Mouse (Mus musculus) G1E (cell line): ENCODE results near the gene Kif1a. TPM values are rescaled to one million over a fixed set of nuclear protein-coding genes. Genes with fewer than 3 reads are reported as not detected.
"Not testable (repeated sequence)": the region's sequence is repeated elsewhere in the genome, so short reads cannot be mapped to it uniquely, and the experiment has no call there.

ENCODE experiments used
- ATAC-seq: 2 replicates; pipeline ENCODE4 v1.8.0; 2016; ENCODE audit warnings: mild to moderate bottlenecking; ENCODE audit not compliant: insufficient number of reproducible peaks, poor library complexity, low FRiP score, severe bottlenecking; ENCODE audit errors: extremely low read depth
- DNase-seq: peaks from one replicate; pipeline ENCODE4 v3.0.0; 2012; ENCODE audit warnings: low spot score
- H3K27me3 ChIP-seq: 2 replicates; pipeline ENCODE4 v1.6.1; 2012; ENCODE audit warnings: mild to moderate bottlenecking, low read length, inconsistent platforms; ENCODE audit not compliant: insufficient read depth
- H3K36me3 ChIP-seq: replicated peaks from 2 replicates; pipeline ENCODE3; 2012; ENCODE audit warnings: mild to moderate bottlenecking, inconsistent platforms
- H3K4me1 ChIP-seq: 2 replicates; pipeline ENCODE4 v1.6.1; 2012; ENCODE audit warnings: low read depth, low read length, inconsistent platforms, mixed read lengths; ENCODE audit not compliant: insufficient read depth
- H3K4me3 ChIP-seq: 2 replicates; pipeline ENCODE4 v1.5.1; 2012; ENCODE audit warnings: low read depth, mild to moderate bottlenecking, inconsistent platforms, low read length, moderate library complexity, mixed read lengths
- H3K9me3 ChIP-seq: replicated peaks from 2 replicates; pipeline ENCODE4 v1.6.1; 2012; ENCODE audit warnings: inconsistent platforms
- CTCF ChIP-seq: IDR thresholded peaks from 2 replicates; pipeline ENCODE4 v1.5.1; 2012; ENCODE audit warnings: low read depth, low read length, inconsistent platforms, mixed read lengths
- GATA1 ChIP-seq: IDR thresholded peaks from 2 replicates; pipeline ENCODE4 v1.6.1; 2012; ENCODE audit warnings: borderline replicate concordance, low read length, inconsistent platforms, mixed read lengths
- GATA2 ChIP-seq: IDR thresholded peaks from 2 replicates; pipeline ENCODE4 v1.6.1; 2012; ENCODE audit warnings: low read depth, low read length, inconsistent platforms, borderline replicate concordance
- POLR2AphosphoS5 ChIP-seq: IDR thresholded peaks from 2 replicates; pipeline ENCODE4 v1.6.1; 2012; ENCODE audit warnings: low read depth, low read length, inconsistent platforms; ENCODE audit not compliant: insufficient replicate concordance
- TAL1 ChIP-seq: conservative IDR thresholded peaks from 2 replicates; pipeline ENCODE4 v1.6.1; 2012; ENCODE audit warnings: low read depth, low read length, inconsistent platforms, mixed read lengths
- polyA plus RNA-seq: library from polyadenylated mRNA; stranded (reverse); fragments of >175 nt; gene quantifications from 2 replicates; pipeline ENCODE4 v1.2.3, GENCODE M21; 2012
- total RNA-seq, 2 experiments: library from RNA; stranded (forward) in 1 of 2; stranded (reverse) in 1 of 2; fragments of 200-1000 nt in 1 of 2; fragments of >200 nt in 1 of 2; fragmentation: Nextera tagmentation in 1 of 2; gene quantifications; 2 replicates each; pipeline ENCODE4 v1.2.3; 2014 to 2017

Gene Kif1a
- total and polyA plus RNA-seq, 3 experiments: under 0.01 to 0.05 TPM; not detected in 1

DNA sequence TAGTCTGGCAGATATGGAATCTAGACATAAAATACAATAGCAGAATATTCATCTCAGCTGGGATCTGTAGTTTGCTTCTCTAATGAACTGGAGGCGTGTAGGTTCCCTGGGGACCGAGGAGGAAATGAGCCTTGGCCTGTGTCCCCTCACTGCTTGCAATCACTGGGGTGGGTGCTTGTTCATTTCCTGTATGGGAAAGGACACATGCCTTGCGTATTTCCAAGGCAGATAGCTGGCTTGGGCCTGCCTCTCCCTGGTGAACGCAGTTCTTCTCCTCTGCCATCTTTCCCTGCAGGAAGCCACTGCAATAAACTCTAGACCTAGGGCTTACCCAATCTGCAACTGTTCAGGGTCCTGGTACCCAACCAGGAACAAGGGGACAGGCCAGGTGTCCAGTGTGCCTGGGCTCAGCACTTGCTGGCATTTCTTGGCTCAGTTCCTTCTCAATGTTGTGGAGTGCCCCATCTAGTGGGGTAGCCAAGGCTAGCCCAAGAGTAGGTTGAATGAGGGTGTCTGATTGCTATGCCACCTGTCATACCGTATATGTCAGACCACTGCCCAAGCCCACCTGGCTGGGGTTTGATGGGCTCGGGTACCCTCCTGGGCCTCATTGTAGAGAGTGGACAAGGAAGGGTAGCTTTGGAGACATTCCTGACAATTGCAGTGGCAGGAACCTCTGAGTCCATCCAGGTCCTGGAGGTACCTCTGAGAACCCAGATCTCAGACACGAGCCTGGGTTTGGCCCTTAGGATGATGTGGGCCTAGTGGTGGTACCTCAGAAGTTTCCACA lies 120.5 kb downstream of the Kif1a start:
- no peak overlapping the region for H3K4me3 ChIP-seq

GRCm38 (mm10) chr1:92979073-92979602 lies 122.6 kb downstream of the Kif1a start:
- H3K9me3 ChIP-seq: no peaks in the 10 kb centered on the region
- TF ChIP-seq GATA1: no peak
- no peak for TF ChIP-seq POLR2AphosphoS5
- TF ChIP-seq CTCF: no peak
- TF ChIP-seq GATA2: no peak
- TF ChIP-seq TAL1: no peak
- H3K27me3 ChIP-seq: peaks cover 21% of the 10 kb centered on the region
- no peaks in the 10 kb centered on the region for H3K4me1 ChIP-seq
- ATAC-seq (no peak), DNase-seq (no peak)
- H3K36me3 ChIP-seq: no peaks in the 10 kb centered on the region
- H3K4me3 ChIP-seq: no peak overlapping the region

More for the DNA sequence above, 120.5 kb downstream of the Kif1a start:
- Histone ChIP-seq H3K27me3 (peaks cover 17% of the 10 kb centered on the region; the same call in 1 of the 2 replicates), H3K36me3 (no peaks in the 10 kb centered on the region), H3K4me1 (no peaks in the 10 kb centered on the region), H3K9me3 (no peaks in the 10 kb centered on the region)
- ATAC-seq: no peak
- TF ChIP-seq GATA1 (no peak), CTCF (no peak), GATA2 (no peak), POLR2AphosphoS5 (no peak), TAL1 (no peak)
- no peak for DNase-seq

- TF ChIP-seq CTCF (no peak), TAL1 (no peak), GATA1 (no peak)
- peaks cover 23% of the 10 kb centered on the region for H3K27me3 ChIP-seq
- H3K36me3 ChIP-seq: no peaks in the 10 kb centered on the region
- H3K9me3 ChIP-seq: no peaks in the 10 kb centered on the region
- no peak overlapping the region for H3K4me3 ChIP-seq
- no peak for ATAC-seq
- H3K4me1 ChIP-seq: no peaks in the 10 kb centered on the region
- no peak for DNase-seq
These were observed 123.1 kb downstream of the Kif1a start for GRCm38 (mm10) chr1:92978645-92979044.

- Histone ChIP-seq H3K4me3 (no peak overlapping the region), H3K9me3 (no peaks in the 10 kb centered on the region), H3K36me3 (no peaks in the 10 kb centered on the region), H3K27me3 (peaks cover 18% of the 10 kb centered on the region), H3K4me1 (no peaks in the 10 kb centered on the region)
- ATAC-seq: no peak
- no peak for TF ChIP-seq CTCF
- TF ChIP-seq GATA2: no peak
- TF ChIP-seq GATA1: no peak
- no peak for TF ChIP-seq TAL1
- TF ChIP-seq POLR2AphosphoS5: no peak
- no peak for DNase-seq
These were observed 125.6 kb downstream of the Kif1a start for GRCm38 (mm10) chr1:92976141-92976566.

GRCm38 (mm10) chr1:92972854-92973253 lies 128.9 kb downstream of the Kif1a start:
- TF ChIP-seq POLR2AphosphoS5 (no peak), GATA1 (no peak), GATA2 (no peak), TAL1 (no peak), CTCF (no peak)
- H3K36me3 ChIP-seq: no peaks in the 10 kb centered on the region
- no peak overlapping the region for H3K4me3 ChIP-seq
- ATAC-seq: no peak
- no peaks in the 10 kb centered on the region for H3K4me1 ChIP-seq
- peaks cover 16% of the 10 kb centered on the region for H3K27me3 ChIP-seq
- no peaks in the 10 kb centered on the region for H3K9me3 ChIP-seq
- DNase-seq: no peak

DNA sequence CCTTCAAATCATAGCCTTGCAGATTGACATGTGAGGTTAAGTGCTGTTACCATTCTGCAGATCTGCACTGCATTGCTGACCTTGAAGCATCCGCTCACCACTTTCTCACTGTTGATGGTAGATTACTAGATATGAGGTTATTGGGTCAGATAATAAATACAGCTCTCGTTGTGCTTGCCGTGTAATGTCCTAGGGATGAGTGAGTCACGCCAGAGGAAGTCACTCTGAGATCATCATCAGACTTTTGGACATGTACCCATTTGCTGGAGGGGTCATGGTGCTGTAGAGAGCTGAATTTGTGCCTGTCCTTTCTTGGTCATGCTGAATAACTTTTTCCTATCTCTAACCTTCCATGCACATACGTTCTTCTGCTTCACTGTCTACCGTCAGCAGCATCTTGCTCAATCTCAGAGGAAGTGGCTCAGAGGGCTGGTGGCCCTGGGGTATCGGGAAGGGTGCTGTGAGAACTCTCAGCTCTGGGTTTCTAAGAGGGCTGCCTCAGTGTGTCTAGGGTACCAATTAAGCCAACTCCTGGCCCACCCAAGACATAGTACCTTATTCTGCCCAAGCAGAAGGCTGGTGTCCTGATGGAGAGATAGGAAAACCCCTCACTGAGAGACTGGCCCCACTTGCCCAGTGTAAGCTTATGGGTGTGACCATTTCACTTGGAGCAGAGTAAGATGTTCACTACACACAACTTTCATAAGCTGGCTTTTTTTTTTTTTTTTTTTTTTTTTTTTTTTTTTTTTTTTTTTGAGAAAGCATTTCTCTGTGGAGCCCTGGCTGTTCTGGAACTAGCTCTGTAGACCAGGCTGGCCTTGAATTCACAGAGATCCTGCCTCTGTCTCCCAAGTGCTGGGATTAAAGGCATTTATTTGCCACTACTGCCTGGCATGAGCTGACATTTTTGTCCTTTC lies 129.6 kb downstream of the Kif1a start:
- Histone ChIP-seq H3K36me3 (no peaks in the 10 kb centered on the region), H3K4me1 (no peaks in the 10 kb centered on the region), H3K27me3 (peaks cover 10% of the 10 kb centered on the region), H3K9me3 (no peaks in the 10 kb centered on the region), H3K4me3 (no peak overlapping the region)
- no peak for DNase-seq
- 0 out of 2 replicates have a peak, but pooled peaks have one; percentile 15 for ATAC-seq
- TF ChIP-seq GATA2: no peak
- TF ChIP-seq TAL1: no peak
- no peak for TF ChIP-seq GATA1
- no peak for TF ChIP-seq POLR2AphosphoS5
- no peak for TF ChIP-seq CTCF

- not testable (repeated sequence) for H3K9me3 ChIP-seq, H3K27me3 ChIP-seq, ATAC-seq, H3K4me1 ChIP-seq, H3K36me3 ChIP-seq, DNase-seq, H3K4me3 ChIP-seq
These were observed 131.0 kb downstream of the Kif1a start for GRCm38 (mm10) chr1:92970791-92971190.
